Mouse (Mus musculus) liver, embryonic 13.5 days (tissue): ENCODE measurements around the gene Srsf9. TPM values are rescaled to one million over a fixed set of nuclear protein-coding genes. Genes with fewer than 3 reads are reported as not detected.

Experiments
- ATAC-seq: fragments of 200-750 bp; cut with Nextera tagmentation; 2 replicates; pipeline ENCODE4 v1.8.0; 2017; ENCODE audit warnings: low read depth, mild to moderate bottlenecking, moderate number of reproducible peaks, moderate library complexity
- DNase-seq: peaks from one replicate; pipeline ENCODE4 v3.0.0; 2022
- H3K27ac ChIP-seq: fragments of 300-500 bp; sonication (generic); 2 replicates; pipeline ENCODE4 v1.5.1; 2015; ENCODE audit warnings: moderate library complexity, mild to moderate bottlenecking, inconsistent platforms
- H3K27me3 ChIP-seq: fragments of 300-500 bp; sonication (generic); 2 replicates; pipeline ENCODE4 v1.6.1; 2015; ENCODE audit warnings: mild to moderate bottlenecking, inconsistent platforms
- H3K36me3 ChIP-seq: fragments of 300-500 bp; sonication (generic); 2 replicates; pipeline ENCODE4 v1.6.1; 2015; ENCODE audit warnings: mild to moderate bottlenecking, inconsistent platforms
- H3K4me1 ChIP-seq: fragments of 300-500 bp; sonication (generic); replicated peaks from 2 replicates; pipeline ENCODE4 v1.6.1; 2015; ENCODE audit warnings: inconsistent platforms
- H3K4me2 ChIP-seq: fragments of 300-500 bp; sonication (generic); 2 replicates; pipeline ENCODE4 v1.6.1; 2015; ENCODE audit warnings: inconsistent platforms, mild to moderate bottlenecking, moderate library complexity
- H3K4me3 ChIP-seq: fragments of 300-500 bp; sonication (generic); replicated peaks from 2 replicates; pipeline ENCODE4 v1.5.1; 2015; ENCODE audit warnings: mild to moderate bottlenecking, inconsistent platforms
- H3K9ac ChIP-seq: fragments of 300-500 bp; sonication (generic); 2 replicates; pipeline ENCODE4 v1.6.1; 2015; ENCODE audit warnings: mild to moderate bottlenecking, inconsistent platforms
- H3K9me3 ChIP-seq: fragments of 300-500 bp; sonication (generic); replicated peaks from 2 replicates; pipeline ENCODE4 v1.6.1; 2016; ENCODE audit warnings: inconsistent platforms
- WGBS: fragments of 180-500 bp; shearing (Covaris S2); methylation state at CpG from one replicate; pipeline ENCODE4 v1.1.7; 2015; ENCODE audit not compliant: insufficient replicate concordance; 5-methylcytosine and 5-hydroxymethylcytosine counted together
- polyA plus RNA-seq: library from polyadenylated mRNA; unstranded; fragments of >200 nt; fragmentation: Nextera tagmentation; extraction: Ambion mirVana; gene quantifications from 2 replicates; pipeline ENCODE4 v1.2.1, GENCODE M21; 2015

Srsf9 gene
- polyA plus RNA-seq, 1 experiment from 2014 or later, result 130 TPM

- Histone ChIP-seq H3K9ac (no peak overlapping the region), H3K36me3 (no peaks in the 10 kb centered on the region), H3K4me1 (no peaks in the 10 kb centered on the region; the same call in 1 of the 2 replicates), H3K4me3 (no peak overlapping the region), H3K27me3 (peaks cover 16% of the 10 kb centered on the region; the same call in 1 of the 2 replicates), H3K4me2 (no peak overlapping the region), H3K27ac (no peak overlapping the region), H3K9me3 (no peaks in the 10 kb centered on the region)
- DNase-seq (no peak), ATAC-seq (peak; percentile 47; the same call in 1 of the 2 replicates)
- 43% methylated on average over 13 of the region's 13 CpGs for WGBS
Observed at GRCm38 (mm10) chr5:115355070-115355469, 28.1 kb downstream of the Srsf9 start.

DNA sequence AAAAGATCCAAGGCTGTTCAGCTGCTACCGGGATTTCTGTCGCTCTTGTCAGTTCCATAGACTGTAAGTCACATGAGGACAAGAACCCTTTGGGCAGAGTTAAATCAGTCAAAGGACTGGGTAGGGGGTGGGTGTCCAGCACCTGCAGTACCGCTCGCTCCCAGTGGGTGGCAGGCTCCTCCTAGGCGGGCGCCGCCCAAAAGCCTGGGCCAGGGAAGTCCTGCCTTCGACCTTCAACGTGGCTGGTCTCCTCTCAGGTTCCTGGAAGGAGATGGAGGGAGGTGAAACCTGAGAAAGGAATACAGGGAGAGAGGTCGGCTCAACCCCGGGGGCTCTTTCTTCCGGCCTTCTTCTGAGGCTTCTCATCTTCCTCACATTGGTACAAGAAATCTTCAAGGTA lies 31.9 kb downstream of the Srsf9 start:
- Histone ChIP-seq H3K36me3 (no peaks in the 10 kb centered on the region), H3K4me3 (no peak overlapping the region), H3K4me2 (no peak overlapping the region), H3K9me3 (no peaks in the 10 kb centered on the region), H3K4me1 (no peaks in the 10 kb centered on the region; the same call in 1 of the 2 replicates), H3K27me3 (peaks cover 39% of the 10 kb centered on the region), H3K27ac (no peak overlapping the region), H3K9ac (no peak overlapping the region)
- DNase-seq (peak; percentile 62), ATAC-seq (peak; percentile 60; the same call in 1 of the 2 replicates)
- 3% methylated on average over 12 of the region's 12 CpGs for WGBS

- 56% methylated on average over 8 of the region's 8 CpGs for WGBS
- Histone ChIP-seq H3K4me2 (no peak overlapping the region), H3K36me3 (no peaks in the 10 kb centered on the region), H3K27me3 (peaks cover 39% of the 10 kb centered on the region), H3K9me3 (no peaks in the 10 kb centered on the region), H3K4me3 (no peak overlapping the region), H3K9ac (no peak overlapping the region), H3K4me1 (no peaks in the 10 kb centered on the region; the same call in 1 of the 2 replicates), H3K27ac (no peak overlapping the region)
- ATAC-seq (no peak), DNase-seq (no peak)
Observed at GRCm38 (mm10) chr5:115359438-115359837, 32.5 kb downstream of the Srsf9 start.

DNA sequence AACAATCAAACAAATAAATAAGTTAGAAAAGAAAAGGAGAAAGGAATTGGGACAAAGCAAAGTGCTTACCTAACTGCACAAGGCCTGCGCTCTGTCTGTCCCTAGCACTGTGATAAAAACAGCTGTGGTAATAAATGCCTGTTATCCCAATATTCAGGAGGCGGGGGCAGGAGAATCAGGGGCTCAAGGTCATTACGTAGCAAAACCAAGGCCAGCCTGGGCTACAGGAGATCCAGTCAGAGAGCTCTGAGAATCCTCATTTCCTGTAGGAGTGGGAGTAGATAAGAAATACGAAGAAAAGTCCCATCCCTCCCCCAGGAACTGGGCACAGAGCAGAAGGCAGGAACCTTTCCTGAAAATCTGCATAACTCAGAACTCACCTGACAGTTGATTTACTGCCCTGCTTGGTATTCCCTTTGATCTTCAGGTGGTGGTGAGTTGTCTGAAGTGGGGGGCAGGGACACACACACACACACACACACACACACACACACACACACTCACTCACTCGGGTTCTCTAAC lies 32.9 kb downstream of the Srsf9 start:
- Histone ChIP-seq H3K27me3 (peaks cover 40% of the 10 kb centered on the region), H3K27ac (no peak overlapping the region), H3K9ac (no peak overlapping the region), H3K4me3 (no peak overlapping the region), H3K9me3 (no peaks in the 10 kb centered on the region), H3K4me1 (no peaks in the 10 kb centered on the region; the same call in 1 of the 2 replicates), H3K36me3 (no peaks in the 10 kb centered on the region), H3K4me2 (no peak overlapping the region)
- ATAC-seq (no peak), DNase-seq (no peak)
- 52% methylated on average over 5 of the region's 5 CpGs for WGBS

- DNase-seq, result no peak
- Histone ChIP-seq H3K27ac (no peak overlapping the region), H3K4me3 (no peak overlapping the region), H3K9ac (no peak overlapping the region), H3K4me2 (no peak overlapping the region), H3K27me3 (peaks cover 28% of the 10 kb centered on the region), H3K4me1 (no peaks in the 10 kb centered on the region), H3K9me3 (no peaks in the 10 kb centered on the region), H3K36me3 (no peaks in the 10 kb centered on the region)
- WGBS, result 20% methylated on average over 7 of the region's 7 CpGs
- no peak for ATAC-seq
Observed at GRCm38 (mm10) chr5:115362216-115362615, 35.2 kb downstream of the Srsf9 start.

DNA sequence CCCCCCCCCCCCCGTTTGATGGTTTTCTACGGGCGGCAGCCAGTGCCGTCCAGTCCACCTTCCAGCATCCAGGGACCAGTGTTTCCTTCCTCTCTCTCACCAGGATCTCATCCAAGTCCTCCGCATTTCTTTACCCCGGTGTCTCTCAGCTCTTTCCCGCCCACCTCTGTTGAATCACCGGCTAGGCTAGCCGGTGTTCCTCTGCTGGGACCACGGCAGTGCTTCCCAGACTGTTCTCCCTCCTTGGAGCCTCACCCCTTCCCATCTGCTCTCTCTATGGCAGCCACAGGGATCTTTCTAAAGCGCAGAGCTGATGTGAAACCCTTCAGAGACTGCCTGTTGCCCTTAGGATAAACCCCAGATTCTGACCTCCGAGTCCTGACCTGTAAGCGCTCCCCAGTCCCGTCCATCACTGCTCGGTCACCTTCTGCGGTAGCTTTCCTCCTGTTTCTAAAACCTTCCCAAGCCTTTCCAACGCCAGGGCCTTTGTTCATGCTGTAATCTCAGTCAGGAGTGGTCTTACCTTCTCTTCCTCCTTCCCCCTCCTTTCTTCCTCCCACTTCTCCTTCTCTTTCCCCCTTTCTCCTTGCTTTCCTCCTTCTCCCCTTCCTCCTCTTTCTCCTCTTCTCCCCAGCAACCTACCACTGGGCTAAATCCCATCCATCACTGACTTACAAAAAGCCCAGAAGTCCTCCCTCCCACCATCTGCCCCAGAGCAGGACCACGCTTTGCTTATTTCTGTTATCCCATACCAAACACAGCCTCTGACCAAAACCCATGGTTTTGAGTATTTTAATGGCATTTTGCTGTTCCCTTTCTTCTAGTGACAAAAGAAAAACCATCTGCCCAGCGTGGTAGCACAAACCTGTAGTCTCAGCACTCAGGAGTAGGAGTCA lies 36.1 kb downstream of the Srsf9 start:
- 20% methylated on average over 19 of the region's 19 CpGs for WGBS
- Histone ChIP-seq H3K36me3 (no peaks in the 10 kb centered on the region), H3K4me2 (no peak overlapping the region), H3K9ac (no peak overlapping the region), H3K9me3 (no peaks in the 10 kb centered on the region), H3K4me3 (no peak overlapping the region), H3K27me3 (peaks cover 28% of the 10 kb centered on the region), H3K27ac (no peak overlapping the region), H3K4me1 (no peaks in the 10 kb centered on the region)
- DNase-seq (no peak), ATAC-seq (no peak)

DNA sequence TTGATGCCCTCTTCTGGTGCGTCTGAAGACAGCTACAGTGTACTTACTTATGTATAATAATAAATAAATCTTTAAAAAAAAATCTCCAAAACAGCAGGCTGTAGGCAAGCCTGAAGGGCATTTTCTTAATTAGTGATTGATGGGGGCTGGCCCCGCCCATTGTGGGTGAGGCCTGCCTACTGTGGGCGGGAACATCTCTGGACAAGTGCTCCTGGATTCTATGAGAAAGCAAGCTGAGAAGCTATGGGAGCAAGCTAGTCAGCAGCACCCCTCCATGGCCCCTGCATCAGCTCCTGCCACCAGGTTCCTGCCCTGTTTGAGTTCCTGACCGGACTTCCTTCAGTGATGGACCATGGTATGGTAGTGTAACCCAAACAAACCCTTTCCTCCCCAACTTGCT lies 37.8 kb downstream of the Srsf9 start:
- no peaks in the 10 kb centered on the region for H3K36me3 ChIP-seq
- H3K9me3 ChIP-seq, result no peaks in the 10 kb centered on the region
- no peak overlapping the region for H3K9ac ChIP-seq
- no peak for ATAC-seq
- H3K27me3 ChIP-seq, result peaks cover 28% of the 10 kb centered on the region
- H3K27ac ChIP-seq, result no peak overlapping the region
- no peaks in the 10 kb centered on the region for H3K4me1 ChIP-seq
- H3K4me3 ChIP-seq, result no peak overlapping the region
- 55% methylated on average over 4 of the region's 4 CpGs for WGBS
- H3K4me2 ChIP-seq, result no peak overlapping the region
- no peak for DNase-seq

DNA sequence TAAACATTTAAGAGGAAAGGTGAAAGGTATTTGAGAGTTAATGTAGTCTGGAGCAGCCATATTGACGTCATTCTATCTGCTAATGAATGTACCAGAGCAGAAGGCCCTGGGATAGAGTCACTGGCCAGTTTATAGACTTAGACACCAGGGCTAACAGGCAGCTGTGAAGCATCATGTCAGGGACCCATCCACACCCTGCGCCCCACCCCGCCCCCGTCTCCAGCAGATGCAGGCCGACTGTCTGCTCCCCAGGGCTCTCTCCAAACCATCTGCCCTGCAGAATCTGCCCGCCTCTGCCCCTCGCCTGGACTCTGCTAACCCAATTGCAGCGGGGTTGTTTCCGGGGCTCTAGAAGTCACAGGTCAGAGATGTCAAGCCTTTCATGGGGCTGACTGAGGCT lies 44.8 kb downstream of the Srsf9 start:
- no peak for ATAC-seq
- no peak overlapping the region for H3K27ac ChIP-seq
- no peaks in the 10 kb centered on the region for H3K4me1 ChIP-seq
- no peaks in the 10 kb centered on the region for H3K36me3 ChIP-seq
- no peaks in the 10 kb centered on the region for H3K9me3 ChIP-seq
- WGBS, result 47% methylated on average over 9 of the region's 9 CpGs
- no peak for DNase-seq
- no peak overlapping the region for H3K4me3 ChIP-seq
- H3K9ac ChIP-seq, result no peak overlapping the region
- H3K4me2 ChIP-seq, result no peak overlapping the region
- H3K27me3 ChIP-seq, result peaks cover 45% of the 10 kb centered on the region

DNA sequence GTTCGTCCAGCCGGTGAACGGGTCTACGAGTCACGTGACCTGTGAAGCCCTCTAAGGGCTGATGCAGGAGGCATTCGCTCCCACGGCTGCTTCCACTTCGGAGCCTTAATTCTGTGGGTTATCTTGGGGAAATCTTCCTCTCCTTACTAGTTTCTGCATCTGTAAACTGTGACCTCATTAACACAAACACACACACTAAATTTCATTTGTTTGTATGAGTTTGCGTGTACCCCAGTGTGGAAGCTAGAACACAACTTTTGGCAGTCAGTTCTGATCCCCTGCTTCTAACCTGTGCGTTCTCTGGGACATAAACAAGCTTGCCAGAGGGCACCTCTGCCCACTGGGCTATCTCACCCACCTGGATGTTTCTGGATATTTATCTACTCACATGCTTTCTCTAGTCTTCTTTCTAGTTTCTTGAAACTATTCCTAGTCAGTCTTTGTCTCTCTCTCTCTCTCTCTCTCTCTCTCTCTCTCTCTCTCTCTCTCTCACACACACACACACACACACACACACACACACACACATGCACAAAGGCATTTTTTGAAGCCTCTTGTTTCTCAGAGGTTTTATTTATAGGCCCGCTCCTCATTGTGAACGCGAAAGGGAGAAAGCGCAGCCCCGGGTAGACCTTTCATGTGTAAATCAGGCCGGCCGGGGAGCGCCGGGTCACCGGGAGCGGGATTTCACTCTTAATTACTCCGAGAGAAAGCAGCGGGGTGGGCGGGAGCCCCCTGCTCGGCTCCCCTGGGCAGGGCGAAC lies 46.6 kb downstream of the Srsf9 start:
- Histone ChIP-seq H3K9ac (no peak overlapping the region), H3K9me3 (no peaks in the 10 kb centered on the region), H3K4me1 (no peaks in the 10 kb centered on the region), H3K4me3 (no peak overlapping the region), H3K36me3 (no peaks in the 10 kb centered on the region), H3K27me3 (peaks cover 46% of the 10 kb centered on the region), H3K27ac (no peak overlapping the region), H3K4me2 (0 out of 2 replicates have a peak overlapping the region, but pooled peaks have one; percentile 34)
- ATAC-seq (no peak), DNase-seq (no peak)
- WGBS, result 19% methylated on average over 26 of the region's 26 CpGs

GRCm38 (mm10) chr5:115374204-115374820 lies 47.3 kb downstream of the Srsf9 start:
- 0 out of 2 replicates have a peak overlapping the region, but pooled peaks have one; percentile 34 for H3K4me2 ChIP-seq
- no peak overlapping the region for H3K9ac ChIP-seq

DNA sequence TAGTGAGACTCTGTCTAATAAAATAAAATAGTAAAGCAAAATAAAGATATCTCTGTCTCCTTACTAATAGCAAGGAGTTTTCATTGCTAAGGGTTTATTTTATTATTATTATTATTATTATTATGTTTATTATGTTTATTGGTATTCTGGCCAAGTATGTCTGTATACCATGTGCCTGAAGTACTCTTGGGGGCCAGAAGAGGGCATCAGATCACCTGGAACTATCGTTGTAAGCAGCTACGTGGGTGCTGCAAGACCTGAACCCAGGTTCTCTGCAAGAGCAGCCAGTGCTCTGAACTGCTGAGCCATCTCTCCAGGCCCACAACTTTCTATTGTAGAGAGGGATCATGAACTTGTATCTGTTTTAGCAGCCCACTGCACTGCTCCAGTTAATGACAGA lies 48.5 kb downstream of the Srsf9 start:
- Histone ChIP-seq H3K27ac (no peak overlapping the region), H3K4me1 (no peaks in the 10 kb centered on the region), H3K27me3 (peaks cover 46% of the 10 kb centered on the region), H3K36me3 (no peaks in the 10 kb centered on the region), H3K4me2 (no peak overlapping the region), H3K4me3 (no peak overlapping the region), H3K9me3 (no peaks in the 10 kb centered on the region), H3K9ac (no peak overlapping the region)
- 44% methylated on average over 2 of the region's 2 CpGs for WGBS
- ATAC-seq, result no peak
- no peak for DNase-seq

More at GRCm38 (mm10) chr5:115374204-115374820, 47.3 kb downstream of the Srsf9 start:
- DNase-seq (no peak), ATAC-seq (no peak)
- H3K4me1 ChIP-seq, result no peaks in the 10 kb centered on the region
- WGBS, result 22% methylated on average over 11 of the region's 11 CpGs
- H3K4me3 ChIP-seq, result no peak overlapping the region
- H3K9me3 ChIP-seq, result no peaks in the 10 kb centered on the region
- no peaks in the 10 kb centered on the region for H3K36me3 ChIP-seq
- no peak overlapping the region for H3K27ac ChIP-seq
- peaks cover 46% of the 10 kb centered on the region for H3K27me3 ChIP-seq
